Mouse (Mus musculus) gastrocnemius, postnatal 4 days (tissue): ENCODE results near the gene Fkbp1b. TPM values are rescaled to one million over a fixed set of nuclear protein-coding genes. Genes with fewer than 3 reads are reported as not detected.

Source experiments
- total RNA-seq, 2 experiments: library from RNA; stranded (reverse); gene quantifications; 2 replicates each; pipeline ENCODE4 v1.2.3; 2021

Fkbp1b gene
- total RNA-seq, 2 experiments from 2014 or later, result 5.1 to 6.1 TPM

Other genes with a start within 250 kb of the Fkbp1b start
- 10 to 100 TPM; 34.2 to 36.5 TPM for gene Itsn2, start 249.0 kb downstream of the Fkbp1b start, total RNA-seq
- not detected for gene Gm3625, start 248.7 kb downstream of the Fkbp1b start, total RNA-seq
- gene Fam228a, start 103.2 kb downstream of the Fkbp1b start, total RNA-seq, result under 1 TPM; 0.23 to 0.49 TPM
- 1 to 10 TPM; 1.9 to 2.5 TPM for gene Pfn4, start 72.6 kb downstream of the Fkbp1b start, total RNA-seq
- gene Fam228b, start 72.3 kb downstream of the Fkbp1b start, total RNA-seq, result 1 to 10 TPM; 6.9 to 10.0 TPM
- gene Sf3b6, start 24.0 kb downstream of the Fkbp1b start, total RNA-seq, result 10 to 100 TPM; 73.9 to 80.8 TPM
- gene Wdcp, start 1.7 kb upstream of the Fkbp1b start, total RNA-seq, result 10 to 100 TPM; 10.5 to 10.7 TPM
- 1 to 10 TPM in 1 of 2 experiments, under 1 TPM in 1; 0.65 to 1.3 TPM for gene Mfsd2b, start 32.8 kb upstream of the Fkbp1b start, total RNA-seq
- gene Ubxn2a, start 66.1 kb upstream of the Fkbp1b start, total RNA-seq, result 10 to 100 TPM; 31.9 to 36.7 TPM
- gene Atad2b, start 75.8 kb upstream of the Fkbp1b start, total RNA-seq, result 10 to 100 TPM; 30.4 to 35.2 TPM